Mouse (Mus musculus) megakaryocyte-erythroid progenitor cell, adult 5-6 weeks (primary cell): Measurements from ENCODE around the gene Ahcy. TPM values are rescaled to one million over a fixed set of nuclear protein-coding genes. Genes with fewer than 3 reads are reported as not detected.
"Not testable (repeated sequence)": the region's sequence is repeated elsewhere in the genome, so short reads cannot be mapped to it uniquely, and the experiment has no call there.

Source experiments
- ATAC-seq: replicated peaks from 2 replicates; pipeline ENCODE4 v1.8.0; 2016; ENCODE audit warnings: mild to moderate bottlenecking, inconsistent platforms; ENCODE audit not compliant: severe bottlenecking, poor library complexity, low FRiP score, low TSS enrichment
- total RNA-seq, 2 experiments: library from RNA; stranded (forward) in 1 of 2; stranded (reverse) in 1 of 2; fragments of 200-1000, 215-1000 nt in 1 of 2; fragments of >200 nt in 1 of 2; fragmentation: Nextera tagmentation in 1 of 2; gene quantifications; 2 replicates each; pipeline ENCODE4 v1.2.3; 2014 to 2017

The Ahcy gene
- total RNA-seq, 2 experiments from 2014 or later = 141 to 191 TPM

GRCm38 (mm10) chr2:155032938-155033710, 41.2 kb downstream of the Ahcy start:
- no peak for ATAC-seq

GRCm38 (mm10) chr2:155030831-155031230, 43.5 kb downstream of the Ahcy start:
- no peak for ATAC-seq

- ATAC-seq = not testable (repeated sequence)
These were observed 54.0 kb downstream of the Ahcy start for GRCm38 (mm10) chr2:155020247-155020826.

- ATAC-seq = peak; percentile 68
These were observed 54.6 kb downstream of the Ahcy start for GRCm38 (mm10) chr2:155019673-155020072.

GRCm38 (mm10) chr2:155018762-155019641, 55.3 kb downstream of the Ahcy start:
- ATAC-seq = peak; percentile 94

DNA sequence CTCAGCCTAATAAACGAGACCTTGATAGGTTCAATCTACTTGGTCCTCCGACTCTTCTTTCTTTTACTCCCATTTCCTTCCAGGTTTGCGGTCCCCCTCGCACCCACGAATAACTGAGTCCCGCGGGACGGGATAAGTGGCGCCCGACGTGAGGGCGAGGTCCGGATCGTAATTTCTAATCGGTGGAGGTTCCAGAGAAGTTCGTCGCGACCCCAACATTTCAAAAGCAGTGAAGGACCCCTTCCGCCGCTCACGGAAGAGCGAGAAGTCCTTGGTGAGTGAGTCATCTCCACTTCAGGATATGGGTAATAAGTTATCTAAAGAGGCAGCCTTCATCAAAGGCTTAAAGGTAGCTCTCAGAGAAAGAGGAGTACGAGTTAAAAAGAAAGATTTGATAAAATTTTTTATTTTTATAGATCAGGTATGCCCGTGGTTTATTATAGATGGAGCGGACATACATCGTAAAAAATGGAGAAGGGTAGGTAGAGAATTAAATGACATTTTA, 56.0 kb downstream of the Ahcy start, which contains the start of gene Gm14226:
TSS of gene Gm14226 (plus strand) at position 16 of the 505 bp plus-strand sequence.
- not testable (repeated sequence) for ATAC-seq

DNA sequence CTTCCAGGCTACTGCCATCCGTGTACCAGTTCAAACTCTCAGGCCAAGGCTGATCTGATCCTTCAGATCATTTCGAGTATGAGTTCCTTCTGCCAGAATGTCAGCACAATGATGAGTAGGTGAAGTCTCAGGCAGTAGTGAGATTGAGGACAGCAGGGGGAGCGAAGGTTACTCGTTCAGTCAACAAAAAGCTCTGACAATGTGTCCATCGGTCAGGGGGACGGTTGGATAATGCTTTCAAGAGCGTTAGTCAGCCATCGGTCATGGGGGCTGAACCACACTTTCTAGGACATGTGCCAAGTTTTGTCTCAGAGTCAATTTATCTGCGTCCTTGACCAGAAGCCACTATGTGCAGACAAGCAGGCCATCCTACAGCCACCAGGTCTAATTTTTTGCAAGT, 57.5 kb downstream of the Ahcy start:
- not testable (repeated sequence) for ATAC-seq

DNA sequence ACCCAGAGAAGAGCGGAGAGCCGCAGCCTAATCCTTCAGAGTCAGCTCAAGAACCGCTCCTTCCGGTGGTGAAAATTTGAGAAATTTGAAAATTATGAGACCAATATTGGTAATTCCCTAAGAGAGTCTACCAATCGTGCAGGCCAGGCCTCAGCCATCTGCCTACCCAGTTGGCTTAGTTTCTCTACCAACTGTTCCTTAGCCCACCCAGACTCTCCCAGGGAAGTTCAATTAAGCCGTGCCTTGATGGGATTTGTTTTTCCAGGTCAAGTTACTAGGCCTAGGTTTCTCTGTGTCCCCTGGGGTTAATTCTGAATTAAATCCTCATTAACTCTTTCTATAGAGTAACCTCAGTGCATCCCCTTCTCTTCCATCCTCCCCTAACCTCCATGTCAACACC, 61.3 kb downstream of the Ahcy start:
- no peak for ATAC-seq

- ATAC-seq = peak; percentile 70
These were observed 63.1 kb downstream of the Ahcy start for GRCm38 (mm10) chr2:155011086-155011656.

Other genes starting within 250 kb of the Ahcy start
- 172 and 189 TPM in 2 replicates for gene Eif2s2, start 181.6 kb downstream of the Ahcy start, total RNA-seq (2014; fragmentation: Nextera tagmentation)
- 319 and 320 TPM in 2 replicates for gene Eif2s2, start 181.6 kb downstream of the Ahcy start, total RNA-seq (2017)
- not detected in 2 replicates for gene Gm14226, start 56.2 kb downstream of the Ahcy start, total RNA-seq (2014; fragmentation: Nextera tagmentation)
- not detected in 2 replicates for gene Gm14226, start 56.2 kb downstream of the Ahcy start, total RNA-seq (2017)
- 30.4 and 39.4 TPM in 2 replicates for gene Itch, start 59.0 kb upstream of the Ahcy start, total RNA-seq (2014; fragmentation: Nextera tagmentation)
- 41.1 and 47.2 TPM in 2 replicates for gene Itch, start 59.0 kb upstream of the Ahcy start, total RNA-seq (2017)
- 192 and 212 TPM in 2 replicates for gene Dynlrb1, start 162.0 kb upstream of the Ahcy start, total RNA-seq (2014; fragmentation: Nextera tagmentation)
- gene Dynlrb1, start 162.0 kb upstream of the Ahcy start, total RNA-seq (2017) = 189 and 243 TPM in 2 replicates
- gene Map1lc3a, start 201.8 kb upstream of the Ahcy start, total RNA-seq (2014; fragmentation: Nextera tagmentation) = 4.4 and 5.2 TPM in 2 replicates
- gene Map1lc3a, start 201.8 kb upstream of the Ahcy start, total RNA-seq (2017) = 2.7 TPM in 1 of 2 replicates, not detected in the other